ENCODE assay signal across 20 mouse cellular contexts in genomic region chr8:110465606-110466005, GRCm38 (mm10).
DNase-seq lines count a peak whose midpoint lies in the region; ATAC-seq and TF ChIP-seq lines count a peak whose summit lies in the region.
"Had no signal": no experiment of that assay in that cellular context is flagged by ENCODE, and none has a peak within 500 bp of the region (broad histone marks: within the 10 kb centered on the region; RNA-seq: fewer than 3 reads in every experiment).

No protein-coding gene starts in this region.

- H3K9me3 ChIP-seq in hindbrain, embryonic 13.5 days: no peaks in the 10 kb centered on the region
- H3K9me3 ChIP-seq in hindbrain, embryonic 12.5 days (replicated peaks): no peaks in the 10 kb centered on the region
- no peaks in the 10 kb centered on the region for H3K9me3 ChIP-seq in midbrain, embryonic 14.5 days (ENCODE audit: control insufficient read depth, low read length)
- H3K9me3 ChIP-seq: embryonic facial prominence, embryonic 15.5 days; heart, embryonic 10.5 days; intestine, embryonic 15.5 days; lung, embryonic 15.5 days had no signal

- ATAC-seq in hindbrain, embryonic 13.5 days (ENCODE audit: low FRiP score): 0 out of 2 replicates have a peak, but pooled peaks have one; percentile 43
- ATAC-seq in hindbrain, embryonic 12.5 days (ENCODE audit: low FRiP score): no peak
- ATAC-seq in midbrain, embryonic 14.5 days (ENCODE audit: low FRiP score, low TSS enrichment): no peak
- ATAC-seq in cerebellum, adult (ENCODE audit: insufficient number of reproducible peaks, low FRiP score, low TSS enrichment): no peak
- ATAC-seq: CD4-positive, CD25-positive, alpha-beta regulatory T cell, adult 4 months; intestine, embryonic 15.5 days had no signal

- no peak overlapping the region for H3K4me2 ChIP-seq in hindbrain, embryonic 13.5 days
- H3K4me2 ChIP-seq in hindbrain, embryonic 12.5 days (replicated peaks): no peak overlapping the region
- H3K4me2 ChIP-seq in midbrain, embryonic 14.5 days (ENCODE audit: low read length): no peak overlapping the region
- H3K4me2 ChIP-seq: embryonic facial prominence, embryonic 15.5 days; intestine, embryonic 15.5 days; lung, embryonic 15.5 days had no signal

- TF ChIP-seq POLR2A in brain, embryonic 14.5 days (IDR thresholded peaks at IDR 0.05; ENCODE audit: borderline replicate concordance, extremely low read depth, insufficient read depth, insufficient read length, poor library complexity, severe bottlenecking): no peak

- 0 out of 2 replicates have a peak overlapping the region, but pooled peaks have one; percentile 48 for H3K27ac ChIP-seq in hindbrain, embryonic 13.5 days
- no peak overlapping the region for H3K27ac ChIP-seq in hindbrain, embryonic 12.5 days
- peak overlapping the region; percentile 65 for H3K27ac ChIP-seq in midbrain, embryonic 14.5 days (replicated peaks; ENCODE audit: low read depth, low read length)
- H3K27ac ChIP-seq: embryonic facial prominence, embryonic 15.5 days; heart, embryonic 10.5 days; intestine, embryonic 15.5 days; kidney, postnatal 0 days; layer of hippocampus, adult 2 months; lung, embryonic 15.5 days had no signal

- peak; percentile 49 for DNase-seq in R1 (ENCODE audit: low read depth, low spot score)
- peak; percentile 87 for DNase-seq in brain, embryonic 14.5 days (ENCODE audit: low read depth)
- peak; percentile 86 for DNase-seq in midbrain, embryonic 14.5 days
- DNase-seq in ovary, postnatal 10 days (ENCODE audit: low spot score): no peak
- DNase-seq: adrenal gland, postnatal 10 days; cerebellum, postnatal 25 days; gastrocnemius, postnatal 25 days; heart, postnatal 14 days; thymus, adult 18-20 months had no signal

- no peak overlapping the region for H3K4me3 ChIP-seq in hindbrain, embryonic 13.5 days
- no peak overlapping the region for H3K4me3 ChIP-seq in hindbrain, embryonic 12.5 days
- H3K4me3 ChIP-seq in midbrain, embryonic 14.5 days (replicated peaks; ENCODE audit: low read depth, low read length): no peak overlapping the region
- H3K4me3 ChIP-seq: embryonic facial prominence, embryonic 15.5 days; heart, embryonic 10.5 days; intestine, embryonic 15.5 days; layer of hippocampus, adult 2 months; lung, embryonic 15.5 days; myocyte had no signal

- H3K4me1 ChIP-seq in hindbrain, embryonic 13.5 days (replicated peaks): peaks cover 7% of the 10 kb centered on the region
- no peaks in the 10 kb centered on the region for H3K4me1 ChIP-seq in hindbrain, embryonic 12.5 days
- peaks cover 15% of the 10 kb centered on the region for H3K4me1 ChIP-seq in midbrain, embryonic 14.5 days (ENCODE audit: control insufficient read depth, insufficient read depth, low read length)
- H3K4me1 ChIP-seq: embryonic facial prominence, embryonic 15.5 days; heart, embryonic 10.5 days; intestine, embryonic 15.5 days; lung, embryonic 15.5 days had no signal

- no peak overlapping the region for H3K9ac ChIP-seq in hindbrain, embryonic 13.5 days
- H3K9ac ChIP-seq in hindbrain, embryonic 12.5 days: no peak overlapping the region
- no peak overlapping the region for H3K9ac ChIP-seq in midbrain, embryonic 14.5 days (replicated peaks; ENCODE audit: low read length)
- H3K9ac ChIP-seq: embryonic facial prominence, embryonic 15.5 days; intestine, embryonic 15.5 days; lung, embryonic 15.5 days had no signal

- no peaks in the 10 kb centered on the region for H3K27me3 ChIP-seq in hindbrain, embryonic 13.5 days
- no peaks in the 10 kb centered on the region for H3K27me3 ChIP-seq in hindbrain, embryonic 12.5 days
- H3K27me3 ChIP-seq in midbrain, embryonic 14.5 days (ENCODE audit: control insufficient read depth, insufficient read depth, low read length): no peaks in the 10 kb centered on the region
- H3K27me3 ChIP-seq: embryonic facial prominence, embryonic 15.5 days; intestine, embryonic 15.5 days; lung, embryonic 15.5 days had no signal

- no peaks in the 10 kb centered on the region for H3K36me3 ChIP-seq in hindbrain, embryonic 13.5 days
- H3K36me3 ChIP-seq in hindbrain, embryonic 12.5 days: no peaks in the 10 kb centered on the region
- no peaks in the 10 kb centered on the region for H3K36me3 ChIP-seq in midbrain, embryonic 14.5 days (ENCODE audit: control insufficient read depth, insufficient read depth, low read length)
- H3K36me3 ChIP-seq: embryonic facial prominence, embryonic 15.5 days; heart, embryonic 10.5 days; intestine, embryonic 15.5 days; lung, embryonic 15.5 days had no signal

- 46% methylated on average over 9 of the region's 9 CpGs for WGBS in hindbrain, embryonic 13.5 days
- 55% methylated on average over 9 of the region's 9 CpGs for WGBS in hindbrain, embryonic 12.5 days
- 27% methylated on average over 9 of the region's 9 CpGs for WGBS in midbrain, embryonic 14.5 days

- no peak for TF ChIP-seq CTCF in brain, embryonic 14.5 days (IDR thresholded peaks at IDR 0.05; ENCODE audit: borderline replicate concordance, extremely low read depth, insufficient read depth, insufficient read length)
